Mouse (Mus musculus) urinary bladder, postnatal 36 days (tissue): ENCODE data around the gene Gm47995.
"Not testable (repeated sequence)": the region's sequence is repeated elsewhere in the genome, so short reads cannot be mapped to it uniquely, and the experiment has no call there.

Experiments used
- DNase-seq, 2 experiments: peaks; one replicate each; pipeline ENCODE4 v3.0.0; 2022; ENCODE audit warnings: low spot score in 2 of 2, mixed read lengths in 1 of 2

The Gm47995 gene

DNA sequence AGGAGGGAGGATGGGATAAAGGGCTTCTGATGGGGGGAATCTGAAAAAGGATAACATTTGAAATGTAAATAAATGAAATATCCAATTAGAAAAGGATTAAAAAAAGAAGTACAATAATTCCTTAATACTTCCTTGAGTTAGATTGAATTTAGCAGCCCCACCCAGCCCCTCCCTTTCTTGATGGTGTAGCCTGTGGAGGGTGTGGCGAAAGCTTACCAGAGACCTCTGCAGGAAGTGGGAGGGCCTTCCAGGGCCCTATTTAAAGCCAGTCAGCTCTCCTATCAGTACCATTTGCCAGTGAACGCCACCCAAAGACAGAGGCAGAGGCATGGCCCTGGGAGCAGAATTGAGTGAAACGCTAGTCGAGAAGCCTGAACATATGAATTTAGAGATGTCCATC is at the start of gene Gm47995:
Gene Gm47995, plus strand, starts transcription at position 329 of the 400 bp plus-strand sequence.
- DNase-seq: not testable (repeated sequence)

GRCm38 (mm10) chr1:151150211-151150610 is 48.0 kb upstream of the Gm47995 start:
- no peak for DNase-seq

DNA sequence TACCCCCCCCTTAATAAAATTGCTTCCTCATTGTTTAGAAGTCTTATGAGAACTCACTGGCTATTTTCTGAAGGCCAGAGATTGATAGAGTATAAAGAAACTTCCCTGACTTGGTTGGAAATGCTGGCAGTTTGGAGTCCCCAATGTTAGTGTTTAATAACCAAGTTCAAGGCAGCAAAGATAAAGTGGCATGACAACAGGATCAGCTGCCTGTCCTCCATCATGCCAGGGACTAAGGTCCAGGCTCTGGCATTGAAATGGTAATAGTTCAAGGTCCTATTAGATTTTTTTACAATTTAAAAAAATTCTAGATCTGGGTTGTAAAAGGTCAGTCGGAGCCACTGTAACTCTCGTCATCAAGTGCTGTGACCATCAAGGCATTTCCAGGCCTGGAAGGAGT is 47.2 kb upstream of the Gm47995 start:
- no peak for DNase-seq

DNA sequence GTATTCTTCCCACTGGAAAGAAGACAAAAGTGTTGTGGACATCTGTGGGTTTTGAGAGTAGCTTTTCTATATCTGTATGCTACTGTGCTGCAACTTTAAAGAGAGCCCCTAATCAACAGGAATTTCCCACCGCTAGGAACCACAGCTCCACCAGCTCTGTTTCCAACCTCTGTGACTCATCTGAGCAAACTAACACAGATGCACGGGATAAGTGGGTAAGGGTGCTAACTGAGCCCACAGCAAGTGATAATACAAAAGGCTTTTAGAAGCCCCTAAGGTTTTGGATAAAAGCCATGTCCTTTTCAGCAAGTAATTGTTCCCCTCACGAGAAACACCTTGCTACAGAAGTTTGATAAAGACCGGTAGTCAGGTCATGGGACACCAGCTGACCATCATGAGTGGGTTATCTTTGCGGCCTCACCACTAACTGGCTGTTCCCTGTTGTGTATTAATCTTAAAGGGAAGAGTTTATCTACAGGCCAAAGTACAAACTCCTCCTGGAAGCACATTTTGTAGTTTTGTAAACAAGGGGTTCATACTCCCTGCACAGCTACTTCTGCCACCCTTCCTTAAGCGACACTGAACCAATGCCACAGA is 45.1 kb upstream of the Gm47995 start:
- no peak for DNase-seq

GRCm38 (mm10) chr1:151154131-151154530 is 44.1 kb upstream of the Gm47995 start:
- not testable (repeated sequence) for DNase-seq

GRCm38 (mm10) chr1:151156129-151156528 is 42.1 kb upstream of the Gm47995 start:
- DNase-seq: no peak

DNA sequence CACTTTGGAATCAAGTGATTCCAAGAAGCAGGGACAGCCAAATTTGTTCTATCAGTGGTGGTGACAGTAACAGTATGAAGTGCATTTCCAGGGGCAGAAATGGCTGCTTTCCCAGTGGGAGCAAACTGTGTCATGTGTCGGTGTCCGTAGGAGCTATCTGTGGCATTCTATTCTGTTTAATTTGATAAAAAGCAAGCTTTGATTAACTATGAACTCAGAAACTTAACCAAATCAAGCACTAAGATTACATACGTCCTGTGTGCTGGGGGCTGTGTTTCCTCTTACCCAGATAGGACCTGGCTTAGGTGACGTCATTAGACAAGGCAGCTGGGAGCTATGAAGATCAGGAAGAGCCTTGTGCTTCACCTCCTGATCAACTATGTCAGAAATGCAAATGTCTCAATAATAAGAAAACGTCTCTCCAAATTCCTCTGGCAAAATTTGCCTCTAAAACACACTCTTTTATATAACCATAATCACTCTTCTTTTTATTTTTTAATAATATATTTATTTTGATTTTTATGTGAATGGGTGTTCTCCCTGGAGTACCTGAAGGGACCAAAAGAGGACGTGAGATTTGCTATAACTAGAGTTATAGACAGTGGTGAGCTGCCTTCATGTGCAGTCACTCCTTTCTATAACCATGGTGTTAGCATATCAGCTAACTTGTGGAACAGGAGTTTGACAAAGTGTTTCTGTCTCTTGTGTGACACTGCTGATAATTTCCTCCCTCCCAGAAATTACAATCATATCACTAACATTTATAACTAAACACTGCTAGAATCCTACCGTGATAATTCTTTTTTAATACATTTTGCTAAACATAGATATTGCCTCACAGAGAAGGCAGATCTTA is 41.2 kb upstream of the Gm47995 start:
- DNase-seq: no peak

- DNase-seq: no peak
Measured at GRCm38 (mm10) chr1:151157963-151158856, 40.0 kb upstream of the Gm47995 start.

- DNase-seq: no peak
Measured at GRCm38 (mm10) chr1:151158857-151159510, 39.3 kb upstream of the Gm47995 start.

GRCm38 (mm10) chr1:151166031-151166430 is 32.2 kb upstream of the Gm47995 start:
- DNase-seq: no peak

- no peak for DNase-seq
Measured at GRCm38 (mm10) chr1:151167297-151168047, 30.8 kb upstream of the Gm47995 start.

GRCm38 (mm10) chr1:151168637-151169036 is 29.6 kb upstream of the Gm47995 start:
- DNase-seq: no peak

GRCm38 (mm10) chr1:151171572-151172461 is 26.4 kb upstream of the Gm47995 start:
- no peak for DNase-seq

DNA sequence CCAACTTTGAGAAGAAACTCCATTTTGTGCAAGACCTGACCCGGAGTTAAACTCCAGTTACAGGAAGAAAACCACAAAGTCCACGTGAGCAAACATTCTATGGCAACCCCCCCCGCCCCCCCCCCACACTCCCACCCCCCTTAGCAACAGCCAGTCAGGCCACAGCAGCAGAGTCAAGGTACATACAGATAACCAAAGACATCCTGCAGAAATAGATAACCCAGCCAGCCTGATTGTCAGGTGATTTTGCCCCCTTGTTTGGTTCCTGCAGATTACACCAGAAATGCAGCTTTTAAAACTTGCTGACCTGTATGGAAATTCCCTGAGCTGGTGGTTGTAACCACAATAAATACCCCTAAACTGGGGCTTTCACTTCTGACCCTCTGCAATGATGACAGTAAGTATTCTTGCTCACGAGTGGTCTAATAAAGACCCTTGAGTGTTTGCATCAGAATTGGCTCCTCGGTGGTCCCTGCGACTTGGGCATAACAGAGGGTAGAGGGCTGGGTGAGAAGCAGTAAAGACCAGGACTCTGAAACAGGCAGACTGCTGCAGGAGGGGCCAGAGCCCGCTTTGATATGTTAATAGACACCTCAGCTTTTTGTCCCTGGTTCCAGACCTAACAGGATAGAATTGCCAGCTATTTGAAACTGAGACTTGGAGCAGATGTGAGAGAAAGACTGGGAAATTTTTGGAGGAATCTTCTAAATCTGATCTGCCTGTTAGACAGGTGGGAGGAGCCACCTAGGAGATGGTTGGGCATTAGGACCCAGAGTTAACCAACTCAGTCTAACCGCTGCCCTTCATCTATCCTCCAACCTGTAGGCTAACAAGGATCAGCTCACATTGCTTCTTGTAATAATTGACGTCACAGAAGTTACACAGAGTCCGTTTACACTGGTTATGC is 21.0 kb upstream of the Gm47995 start:
- no peak for DNase-seq

GRCm38 (mm10) chr1:151177937-151178271 is 20.3 kb upstream of the Gm47995 start:
- peak in 1 of 2 experiments; percentile 4 for DNase-seq

DNA sequence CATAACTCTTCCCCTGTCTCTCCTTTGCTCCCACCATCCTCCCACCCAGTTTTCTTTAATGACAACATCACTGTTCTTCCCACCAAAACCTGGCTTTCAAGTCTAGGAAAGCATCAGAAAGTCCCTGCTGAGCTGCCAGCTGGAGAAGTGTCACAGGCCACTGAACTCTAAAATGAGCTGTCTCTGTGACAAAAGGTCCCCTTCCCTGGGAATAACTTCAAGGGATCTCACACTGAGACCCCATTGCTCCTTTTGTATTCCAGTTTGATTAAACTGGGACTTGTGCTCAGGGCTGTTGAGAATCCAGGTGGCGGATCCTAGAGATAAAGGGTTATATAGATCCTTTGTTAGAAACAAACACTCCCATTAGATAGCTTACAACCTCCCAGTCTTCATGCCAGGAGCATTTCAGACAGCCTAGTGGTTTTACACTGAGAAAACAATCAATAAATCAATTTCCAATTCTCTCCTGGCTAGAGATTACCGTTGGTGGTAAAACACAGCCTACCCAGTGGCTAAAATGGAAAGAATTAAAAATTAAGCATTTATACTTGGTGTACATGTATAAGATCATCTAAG is 19.7 kb upstream of the Gm47995 start:
- DNase-seq: no peak

- no peak for DNase-seq
Measured at GRCm38 (mm10) chr1:151180167-151180566, 18.1 kb upstream of the Gm47995 start.

DNA sequence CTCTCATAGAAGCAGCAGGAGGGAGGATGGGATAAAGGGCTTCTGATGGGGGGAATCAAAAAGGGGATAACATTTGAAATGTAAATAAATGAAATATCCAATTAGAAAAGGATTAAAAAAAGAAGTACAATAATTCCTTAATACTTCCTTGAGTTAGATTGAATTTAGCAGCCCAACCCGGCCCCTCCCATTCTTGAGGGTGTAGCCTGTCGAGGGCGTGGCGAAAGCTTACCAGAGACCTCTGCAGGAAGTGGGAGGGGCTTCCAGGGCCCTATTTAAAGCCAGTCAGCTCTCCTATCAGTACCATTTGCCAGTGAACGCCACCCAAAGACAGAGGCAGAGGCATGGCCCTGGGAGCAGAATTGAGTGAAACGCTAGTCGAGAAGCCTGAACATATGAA is 16.0 kb upstream of the Gm47995 start, which contains the start of gene Gm47985:
Gene Gm47985, plus strand, starts transcription at position 272 of the 400 bp plus-strand sequence.
- not testable (repeated sequence) for DNase-seq
